Mouse (Mus musculus): Measurements from ENCODE around the gene Mbtd1. TPM values are rescaled to one million over a fixed set of nuclear protein-coding genes. Genes with fewer than 3 reads are reported as not detected.

Gene Mbtd1
- 33.4 TPM for polyA plus RNA-seq (2017; shearing (Covaris generic))

DNA sequence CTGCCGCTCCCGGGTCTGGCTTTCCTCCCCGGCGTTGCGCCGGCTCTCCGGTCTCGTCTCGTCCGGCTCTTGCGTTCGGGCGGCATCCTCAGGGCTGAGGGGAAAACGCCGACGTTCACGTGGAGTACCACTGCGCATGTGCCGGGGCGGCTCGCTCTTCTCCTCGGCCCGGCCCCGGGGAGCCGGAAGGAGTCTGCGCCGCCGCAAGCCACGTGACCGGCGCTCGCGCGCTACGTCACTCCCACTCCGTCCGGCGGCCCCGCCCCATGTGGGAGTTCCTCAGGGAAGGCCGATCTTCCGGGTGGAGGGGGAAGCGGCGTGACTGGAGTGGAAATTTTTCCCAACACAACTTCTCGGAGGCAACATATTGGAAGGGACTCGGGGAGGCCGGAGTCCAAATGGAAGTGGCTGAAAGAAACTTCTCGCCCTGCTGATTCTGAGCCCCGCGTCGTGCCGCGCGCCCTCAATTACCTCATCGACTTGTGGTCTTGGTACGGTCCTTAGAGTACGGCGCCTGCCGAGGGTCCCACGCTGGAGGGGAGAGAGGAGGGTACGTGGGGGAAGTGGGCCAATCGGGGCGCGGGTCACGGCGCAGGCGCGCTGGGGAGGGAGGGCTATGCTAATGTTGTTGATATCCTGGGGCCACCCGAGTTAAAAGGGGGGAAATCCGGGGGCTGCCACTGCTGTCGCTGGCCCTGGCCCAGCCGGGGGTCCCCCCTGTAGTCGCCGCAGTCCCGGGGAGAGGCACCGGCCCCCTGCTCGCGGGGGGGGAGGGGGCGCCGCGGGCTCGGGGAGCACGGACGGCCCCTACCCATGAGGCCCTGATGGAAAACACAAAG is at the start of gene Mbtd1, which contains the start of gene Utp18:
Gene Mbtd1, plus strand, starts transcription at position 281 of the 839 bp plus-strand sequence.
Gene Utp18, minus strand, starts transcription at position 195 of the 839 bp plus-strand sequence.

DNA sequence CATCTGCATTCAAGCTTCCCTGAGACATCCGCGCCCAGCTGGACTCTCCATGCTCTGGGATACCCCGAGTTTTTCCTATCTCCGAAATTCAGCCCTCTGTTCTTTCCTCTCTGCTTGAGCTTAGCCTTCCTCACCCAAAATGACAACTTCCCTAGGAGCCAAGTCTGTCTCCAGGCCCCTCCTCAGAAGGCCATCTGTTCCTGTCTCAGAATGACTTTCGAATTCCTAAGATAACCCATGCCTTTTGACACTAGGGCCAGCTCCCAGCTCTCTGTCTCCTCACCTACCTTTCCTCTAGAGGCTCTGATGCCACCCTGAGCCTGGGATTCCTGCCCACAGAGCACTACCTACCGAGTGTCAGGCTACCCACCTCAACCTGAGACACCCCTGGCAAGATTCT is 70.5 kb downstream of the Mbtd1 start, which contains the start of gene Nme2:
Gene Nme2, minus strand, starts transcription at position 101 of the 400 bp plus-strand sequence.

DNA sequence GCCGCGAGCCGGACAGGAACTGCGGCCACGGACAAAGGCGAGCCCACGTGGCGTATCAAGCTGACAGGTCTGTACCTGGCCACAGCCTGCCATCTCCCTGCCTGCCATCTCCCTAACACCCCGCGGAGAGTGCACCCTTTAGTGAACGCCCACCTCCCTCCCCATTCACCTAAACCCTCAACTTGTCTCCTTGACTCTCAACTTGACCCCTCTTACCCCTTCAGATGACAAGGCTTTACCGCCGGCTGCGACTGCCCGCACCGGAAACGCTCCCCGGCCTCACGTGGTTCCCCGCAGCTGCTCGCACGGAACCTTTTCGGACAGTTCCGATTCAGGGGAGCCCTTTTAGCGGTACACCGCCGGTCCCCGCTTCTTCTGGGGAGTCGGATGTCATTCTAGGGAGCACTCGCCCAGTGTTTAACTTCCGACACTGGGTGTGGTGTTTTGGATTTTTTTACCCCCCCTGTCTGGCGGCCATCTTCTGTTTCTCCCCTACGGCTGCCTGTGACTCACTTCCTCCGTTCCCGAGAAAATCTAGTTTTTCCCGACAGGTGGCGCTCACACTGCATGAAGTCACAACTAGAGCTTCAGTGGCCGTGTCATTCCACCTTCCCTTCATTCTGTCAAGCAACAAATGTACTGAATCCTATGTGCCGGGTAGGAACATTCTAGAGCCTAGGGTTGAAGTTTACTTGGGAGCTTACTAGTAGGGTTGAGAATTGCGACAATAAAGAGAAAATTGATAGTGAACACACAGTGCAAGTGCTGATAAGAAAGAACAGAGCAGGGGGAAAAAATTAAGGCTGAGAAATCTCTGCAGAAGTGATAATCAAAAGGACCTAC is 82.6 kb downstream of the Mbtd1 start, which contains the start of the genes Gm20390 and Nme1:
Gene Gm20390, minus strand, starts transcription at position 289 of the 843 bp plus-strand sequence.
Gene Nme1, minus strand, starts transcription at position 517 of the 843 bp plus-strand sequence.

DNA sequence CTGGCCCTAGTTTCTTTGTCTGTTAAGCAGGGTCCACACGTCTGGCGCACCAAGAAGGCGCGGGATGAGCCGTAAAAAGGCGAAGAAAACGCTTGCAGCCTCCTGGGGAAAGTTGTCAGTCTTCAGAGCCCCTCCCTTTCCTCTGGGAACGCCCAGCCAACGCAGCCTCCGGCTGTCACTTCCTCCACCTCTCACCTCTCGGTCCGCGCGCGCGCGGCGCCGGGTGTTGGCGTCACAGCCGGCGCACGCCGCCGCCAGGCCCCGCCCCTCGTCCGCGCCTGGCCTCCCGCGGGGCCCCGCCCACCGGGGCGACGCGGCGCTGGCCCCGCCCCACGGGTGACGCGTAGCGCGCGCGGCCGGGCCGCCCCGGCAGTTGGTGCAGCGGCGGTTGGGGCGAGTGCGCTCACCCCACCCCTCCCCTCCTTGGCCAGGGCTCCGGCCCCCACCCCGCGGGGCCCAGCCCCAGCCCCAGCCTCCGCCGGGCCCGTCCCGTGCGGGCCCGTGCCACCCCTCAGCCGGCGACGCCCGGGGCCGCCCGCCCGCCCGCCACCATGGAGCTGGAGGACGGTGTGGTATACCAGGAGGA is 110.2 kb downstream of the Mbtd1 start, which contains the start of gene Spag9:
Gene Spag9, plus strand, starts transcription at position 372 of the 586 bp plus-strand sequence.

Other genes starting within 250 kb of the Mbtd1 start
- 23.9 TPM for gene Utp18, start 86 bp upstream of the Mbtd1 start, polyA plus RNA-seq (2017; shearing (Covaris generic))
- 144 TPM for gene Nme2, start 70.4 kb downstream of the Mbtd1 start, polyA plus RNA-seq (2017; shearing (Covaris generic))
- gene Gm20390, start 82.4 kb downstream of the Mbtd1 start, polyA plus RNA-seq (2017; shearing (Covaris generic)): 191 TPM
- 127 TPM for gene Nme1, start 82.7 kb downstream of the Mbtd1 start, polyA plus RNA-seq (2017; shearing (Covaris generic))
- 14.0 TPM for gene Spag9, start 110.2 kb downstream of the Mbtd1 start, polyA plus RNA-seq (2017; shearing (Covaris generic))